In the genomic region with DNA sequence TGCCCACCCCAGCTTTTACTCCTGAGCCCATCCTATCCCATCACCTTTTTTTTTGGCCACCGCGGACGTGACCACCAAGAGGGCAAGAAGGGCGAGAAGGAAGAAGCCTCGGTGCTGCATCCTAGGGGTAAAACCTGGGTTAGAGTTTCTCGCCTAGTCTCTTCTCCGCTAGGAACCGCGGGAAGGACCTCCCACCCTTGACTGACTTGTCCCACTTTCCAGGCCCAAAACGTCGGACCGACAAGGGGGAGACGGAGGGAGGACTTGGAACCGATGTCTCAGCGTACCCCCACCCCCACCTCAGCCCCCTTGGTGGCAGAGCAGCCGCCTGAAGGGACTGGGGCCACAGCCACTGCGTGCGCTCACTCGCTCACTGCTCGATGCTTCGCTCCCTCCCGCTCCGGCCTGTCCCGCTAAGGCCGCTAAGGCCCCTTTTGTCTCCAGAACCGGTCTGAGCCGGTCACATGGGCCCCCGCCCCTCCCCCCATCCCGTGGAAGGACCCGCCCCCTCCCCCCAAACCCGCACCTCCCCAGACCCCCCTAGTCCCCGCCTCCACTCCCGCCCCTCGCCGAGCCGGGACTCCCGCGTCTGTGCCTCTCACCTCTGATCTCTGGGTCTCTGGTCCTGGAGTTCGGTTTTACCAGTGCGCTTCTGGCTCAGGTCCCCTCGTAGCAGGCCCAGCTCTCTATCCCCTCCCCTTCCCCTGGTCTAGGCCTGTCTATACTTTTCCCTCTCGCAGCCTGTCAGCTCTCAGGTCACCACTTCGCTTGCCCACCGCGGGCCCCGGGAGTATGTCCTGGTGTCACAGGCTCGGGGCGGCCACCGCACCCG, we compare ENCODE assay signal across 8 mouse cellular contexts. TPM values are rescaled to one million over a fixed set of nuclear protein-coding genes. Genes with fewer than 3 reads are reported as not detected.
A peak's percentile ranks its signal among the peaks of the same experiment; 100 is the strongest.
DNase-seq lines count a peak whose midpoint lies in the region; ATAC-seq lines count a peak whose summit lies in the region.

No protein-coding gene starts in this region.

- H3K4me1 ChIP-seq in hindbrain, embryonic 13.5 days (replicated peaks): peaks cover 54% of the 10 kb centered on the region
- H3K4me1 ChIP-seq in liver, embryonic 15.5 days (replicated peaks): peaks cover 58% of the 10 kb centered on the region
- peaks cover 26% of the 10 kb centered on the region for H3K4me1 ChIP-seq in stomach, embryonic 14.5 days (ENCODE audit: control insufficient read depth, insufficient read depth, low read length)

- H3K4me2 ChIP-seq in hindbrain, embryonic 13.5 days: peak overlapping the region; percentile 79
- H3K4me2 ChIP-seq in liver, embryonic 15.5 days: peak overlapping the region; percentile 66
- peak overlapping the region; percentile 93 for H3K4me2 ChIP-seq in stomach, embryonic 14.5 days (replicated peaks; ENCODE audit: low read depth, low read length)

- H3K27ac ChIP-seq in hindbrain, embryonic 13.5 days: peak overlapping the region; percentile 90
- no peak overlapping the region for H3K27ac ChIP-seq in liver, embryonic 15.5 days (replicated peaks)
- H3K27ac ChIP-seq in stomach, embryonic 14.5 days (ENCODE audit: low read length): peak overlapping the region; percentile 98

- H3K4me3 ChIP-seq in hindbrain, embryonic 13.5 days: peak overlapping the region; percentile 66
- H3K4me3 ChIP-seq in liver, embryonic 15.5 days (replicated peaks): peak overlapping the region; percentile 39
- peak overlapping the region; percentile 80 for H3K4me3 ChIP-seq in stomach, embryonic 14.5 days (ENCODE audit: low read depth, low read length)

- 2% methylated on average over 45 of the region's 50 CpGs for WGBS in hindbrain, embryonic 13.5 days
- WGBS in liver, embryonic 15.5 days (ENCODE audit: insufficient replicate concordance): 5% methylated on average over 50 of the region's 50 CpGs
- under 1% methylated on average over 45 of the region's 50 CpGs for WGBS in stomach, embryonic 14.5 days

- no peak for ATAC-seq in cerebellum, adult (ENCODE audit: insufficient number of reproducible peaks, low FRiP score, low TSS enrichment)
- ATAC-seq in CD4-positive, CD25-positive, alpha-beta regulatory T cell, adult 4 months: peak; percentile 19
- ATAC-seq in hindbrain, embryonic 13.5 days (ENCODE audit: low FRiP score): peak; percentile 67
- no peak for ATAC-seq in liver, embryonic 15.5 days (ENCODE audit: insufficient read depth)
- ATAC-seq in stomach, embryonic 14.5 days (ENCODE audit: insufficient number of reproducible peaks, insufficient read depth, low FRiP score, low read depth): peak; percentile 74

- peaks cover 35% of the 10 kb centered on the region for H3K36me3 ChIP-seq in hindbrain, embryonic 13.5 days
- H3K36me3 ChIP-seq in liver, embryonic 15.5 days (replicated peaks): peaks cover 40% of the 10 kb centered on the region
- H3K36me3 ChIP-seq in stomach, embryonic 14.5 days (ENCODE audit: control insufficient read depth, insufficient read depth, low read length): peaks cover 24% of the 10 kb centered on the region

- DNase-seq in cerebellum, adult 11 months: peak; percentile 32
- DNase-seq in embryo, embryonic 11.5 days (ENCODE audit: low read depth, low spot score): peak; percentile 74
- no peak for DNase-seq in layer of hippocampus, adult 9-10 months (ENCODE audit: low spot score)

- peak overlapping the region; percentile 87 for H3K9ac ChIP-seq in hindbrain, embryonic 13.5 days
- H3K9ac ChIP-seq in liver, embryonic 15.5 days: no peak overlapping the region; the same call in 1 of the 2 replicates
- peak overlapping the region; percentile 87 for H3K9ac ChIP-seq in stomach, embryonic 14.5 days (replicated peaks; ENCODE audit: low read depth, low read length)

- no peaks in the 10 kb centered on the region for H3K9me3 ChIP-seq in hindbrain, embryonic 13.5 days
- no peaks in the 10 kb centered on the region for H3K9me3 ChIP-seq in liver, embryonic 15.5 days (replicated peaks)
- no peaks in the 10 kb centered on the region for H3K9me3 ChIP-seq in stomach, embryonic 14.5 days (ENCODE audit: control insufficient read depth, low read depth, low read length)

- 0 out of 2 replicates have a peak, but pooled peaks cover 15% of the 10 kb centered on the region for H3K27me3 ChIP-seq in hindbrain, embryonic 13.5 days
- peaks cover 56% of the 10 kb centered on the region for H3K27me3 ChIP-seq in liver, embryonic 15.5 days
- H3K27me3 ChIP-seq in stomach, embryonic 14.5 days (ENCODE audit: control insufficient read depth, insufficient read depth, low read length): no peaks in the 10 kb centered on the region

RNA-seq across cellular contexts. Expression of gene Mdk, which starts 0.6 kb away (rescaled TPM):
- 1 to 10 TPM; 1.9 to 3.1 TPM for polyA plus RNA-seq in CD4-positive, CD25-positive, alpha-beta regulatory T cell, adult 4 months (2017; shearing (Covaris generic))
- polyA plus RNA-seq in hindbrain, embryonic 13.5 days (2015; fragmentation: Nextera tagmentation; extraction: Ambion mirVana): 313 and 316 TPM in 2 replicates
- polyA plus RNA-seq in liver, embryonic 15.5 days (2015; fragmentation: Nextera tagmentation; extraction: Ambion mirVana): 15.2 and 17.1 TPM in 2 replicates
- 1,102 and 1,256 TPM in 2 replicates for polyA plus RNA-seq in stomach, embryonic 14.5 days (2014; fragmentation: Nextera tagmentation; extraction: Ambion mirVana)

RNA-seq across cellular contexts. Expression of gene Chrm4, which starts 4.5 kb away (rescaled TPM):
- under 1 TPM in 1 of 2 experiments, not detected in 1; 0.30 TPM for polyA plus RNA-seq in CD4-positive, CD25-positive, alpha-beta regulatory T cell, adult 4 months (2017; shearing (Covaris generic))
- 1.0 and 1.1 TPM in 2 replicates for polyA plus RNA-seq in hindbrain, embryonic 13.5 days (2015; fragmentation: Nextera tagmentation; extraction: Ambion mirVana)
- polyA plus RNA-seq in liver, embryonic 15.5 days (2015; fragmentation: Nextera tagmentation; extraction: Ambion mirVana): 0.13 TPM in 1 of 2 replicates, not detected in the other
- 0.17 TPM in 1 of 2 replicates, not detected in the other for polyA plus RNA-seq in stomach, embryonic 14.5 days (2014; fragmentation: Nextera tagmentation; extraction: Ambion mirVana)

RNA-seq across cellular contexts. Expression of gene Gm9821, which starts 14.0 kb away (rescaled TPM):
- polyA plus RNA-seq in CD4-positive, CD25-positive, alpha-beta regulatory T cell, adult 4 months (2017; shearing (Covaris generic)): under 1 TPM; 0.82 to 0.86 TPM
- 0.13 and 0.25 TPM in 2 replicates for polyA plus RNA-seq in hindbrain, embryonic 13.5 days (2015; fragmentation: Nextera tagmentation; extraction: Ambion mirVana)
- 0.89 and 1.1 TPM in 2 replicates for polyA plus RNA-seq in liver, embryonic 15.5 days (2015; fragmentation: Nextera tagmentation; extraction: Ambion mirVana)
- 1.2 and 1.4 TPM in 2 replicates for polyA plus RNA-seq in stomach, embryonic 14.5 days (2014; fragmentation: Nextera tagmentation; extraction: Ambion mirVana)

RNA-seq across cellular contexts. Expression of gene Dgkz, which starts 44.1 kb away (rescaled TPM):
- polyA plus RNA-seq in CD4-positive, CD25-positive, alpha-beta regulatory T cell, adult 4 months (2017; shearing (Covaris generic)): 100 to 1,000 TPM; 131 to 138 TPM
- polyA plus RNA-seq in hindbrain, embryonic 13.5 days (2015; fragmentation: Nextera tagmentation; extraction: Ambion mirVana): 25.0 and 26.0 TPM in 2 replicates
- polyA plus RNA-seq in liver, embryonic 15.5 days (2015; fragmentation: Nextera tagmentation; extraction: Ambion mirVana): 21.2 and 26.6 TPM in 2 replicates
- 45.4 and 47.9 TPM in 2 replicates for polyA plus RNA-seq in stomach, embryonic 14.5 days (2014; fragmentation: Nextera tagmentation; extraction: Ambion mirVana)

Comparison
In these comparisons a context has a peak if more than half of its experiments do, and no peak if none do; other contexts are left out.
1. ATAC-seq: peak in CD4-positive, CD25-positive, alpha-beta regulatory T cell, adult 4 months (single experiment), hindbrain, embryonic 13.5 days (single experiment) and stomach, embryonic 14.5 days (single experiment); none in cerebellum, adult (single experiment) and liver, embryonic 15.5 days (single experiment).
2. RNA of gene Mdk, which starts 0.6 kb away (polyA plus RNA-seq): 1,102 to 1,256 TPM in stomach, embryonic 14.5 days and 313 to 316 TPM in hindbrain, embryonic 13.5 days; 15.2 to 17.1 TPM in liver, embryonic 15.5 days and 1.9 to 3.1 TPM in CD4-positive, CD25-positive, alpha-beta regulatory T cell, adult 4 months; every median in the first group is over 10 times any median in the second.
3. Peak in every context shown above with its lines, with median percentiles within 50 percentile points of each other: H3K4me2 ChIP-seq and H3K4me3 ChIP-seq.